In the genomic region with DNA sequence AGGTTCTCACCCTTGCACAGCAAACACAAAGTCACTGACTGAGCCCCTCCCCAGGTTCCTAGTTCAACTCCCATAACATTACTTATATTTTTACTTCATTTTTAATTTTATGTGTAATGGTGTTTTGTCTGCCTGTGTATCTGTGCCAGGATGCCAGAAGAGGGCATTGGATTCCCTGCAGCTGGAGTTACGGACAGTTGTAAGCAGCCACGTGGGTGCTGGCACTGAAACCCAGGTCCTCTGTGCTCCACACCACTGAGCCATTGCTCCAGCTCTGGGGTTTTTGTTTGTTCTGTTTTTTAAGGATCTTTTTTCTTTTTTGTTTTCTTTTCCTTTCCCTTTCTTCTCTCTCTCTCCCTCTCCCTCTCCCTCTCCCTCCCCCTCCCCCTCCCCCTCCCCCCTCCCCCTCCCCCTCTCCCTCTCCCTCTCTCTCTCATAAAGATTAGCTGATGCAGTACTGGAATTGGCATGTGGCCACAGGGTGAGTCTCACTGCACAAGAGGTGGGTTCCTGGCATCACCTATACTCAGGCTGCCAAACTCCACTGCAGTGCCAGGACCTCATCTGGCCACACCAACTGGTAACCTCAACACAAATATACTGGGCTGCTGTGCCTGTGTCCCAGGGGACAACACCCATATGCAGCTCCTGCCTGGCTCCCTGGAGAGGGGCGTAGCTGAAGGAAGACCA, we compare ENCODE assay signal across 30 mouse cellular contexts. TPM values are rescaled to one million over a fixed set of nuclear protein-coding genes. Genes with fewer than 3 reads are reported as not detected.
"Had no signal": no experiment of that assay in that cellular context is flagged by ENCODE, and none has a peak within 500 bp of the region (broad histone marks: within the 10 kb centered on the region; RNA-seq: fewer than 3 reads in every experiment).

No protein-coding gene starts in this region.

- ATAC-seq: forebrain, embryonic 13.5 days; forebrain, embryonic 14.5 days; forebrain, embryonic 15.5 days; forebrain, embryonic 16.5 days; forebrain, postnatal 0 days had no signal

- H3K27ac ChIP-seq: embryonic facial prominence, embryonic 10.5 days; embryonic facial prominence, embryonic 12.5 days; embryonic facial prominence, embryonic 13.5 days; embryonic facial prominence, embryonic 15.5 days; forebrain, embryonic 10.5 days; forebrain, embryonic 12.5 days; forebrain, embryonic 13.5 days; forebrain, embryonic 15.5 days; gastrocnemius, adult 2 months; heart, adult 2 months; heart, embryonic 10.5 days had no signal

- H3K36me3 ChIP-seq: embryonic facial prominence, embryonic 10.5 days; embryonic facial prominence, embryonic 12.5 days; embryonic facial prominence, embryonic 13.5 days; embryonic facial prominence, embryonic 15.5 days; forebrain, embryonic 10.5 days; forebrain, embryonic 12.5 days; forebrain, embryonic 15.5 days; heart, embryonic 10.5 days had no signal

- H3K4me3 ChIP-seq: embryonic facial prominence, embryonic 10.5 days; embryonic facial prominence, embryonic 12.5 days; embryonic facial prominence, embryonic 13.5 days; embryonic facial prominence, embryonic 15.5 days; erythroblast, embryonic 14.5 days; forebrain, embryonic 10.5 days; forebrain, embryonic 12.5 days; forebrain, embryonic 13.5 days; forebrain, embryonic 15.5 days; gastrocnemius, adult 2 months; heart, adult 2 months; heart, embryonic 10.5 days had no signal

- DNase-seq: cerebellum, postnatal 25 days; cerebellum, postnatal 36 days; embryo, embryonic 11 days; forebrain, postnatal 0 days; gastrocnemius, adult 2 months; gastrocnemius, postnatal 10 days; gastrocnemius, postnatal 14 days; gastrocnemius, postnatal 25 days; gastrocnemius, postnatal 36 days; heart, adult 11 months; heart, adult 18-20 months; heart, adult 2 months had no signal

- H3K4me1 ChIP-seq: embryonic facial prominence, embryonic 10.5 days; embryonic facial prominence, embryonic 12.5 days; embryonic facial prominence, embryonic 13.5 days; embryonic facial prominence, embryonic 15.5 days; forebrain, embryonic 10.5 days; forebrain, embryonic 12.5 days; forebrain, embryonic 13.5 days; forebrain, embryonic 15.5 days; heart, embryonic 10.5 days had no signal

- H3K9me3 ChIP-seq: embryonic facial prominence, embryonic 10.5 days; embryonic facial prominence, embryonic 12.5 days; embryonic facial prominence, embryonic 13.5 days; embryonic facial prominence, embryonic 15.5 days; forebrain, embryonic 10.5 days; forebrain, embryonic 12.5 days; forebrain, embryonic 13.5 days; forebrain, embryonic 15.5 days; heart, embryonic 10.5 days had no signal

- H3K4me2 ChIP-seq: embryonic facial prominence, embryonic 12.5 days; embryonic facial prominence, embryonic 13.5 days; embryonic facial prominence, embryonic 15.5 days; forebrain, embryonic 12.5 days; forebrain, embryonic 13.5 days; forebrain, embryonic 15.5 days; heart, embryonic 11.5 days had no signal

- H3K9ac ChIP-seq: embryonic facial prominence, embryonic 12.5 days; embryonic facial prominence, embryonic 13.5 days; embryonic facial prominence, embryonic 15.5 days; forebrain, embryonic 12.5 days; forebrain, embryonic 13.5 days; forebrain, embryonic 15.5 days; forebrain, postnatal 0 days had no signal

RNA-seq across cellular contexts. Expression of a gene that starts 6.1 kb away (rescaled TPM):
- total RNA-seq: common myeloid progenitor, adult 5-6 weeks; gastrocnemius, adult 18-20 months; gastrocnemius, adult 2 months; gastrocnemius, adult 8-10 months; gastrocnemius, postnatal 10 days; gastrocnemius, postnatal 14 days; gastrocnemius, postnatal 25 days; granulocyte monocyte progenitor cell, adult 5-6 weeks; heart, adult 8-10 months had no signal
- polyA plus RNA-seq: heart, embryonic 11.5 days had no signal

RNA-seq across cellular contexts. Expression of a gene that starts 7.1 kb away (rescaled TPM):
- total RNA-seq: common myeloid progenitor, adult 5-6 weeks; granulocyte monocyte progenitor cell, adult 5-6 weeks had no signal
